Mouse (Mus musculus) brain, embryonic 14.5 days (tissue): ENCODE measurements around the gene Rnf145.

Experiments
- CTCF ChIP-seq: fragments of 200-500 bp; IDR thresholded peaks from 2 replicates; pipeline ENCODE4 v1.5.1; 2012; ENCODE audit warnings: inconsistent platforms, mild to moderate bottlenecking, moderate library complexity, borderline replicate concordance; ENCODE audit not compliant: insufficient read depth, insufficient read length; ENCODE audit errors: extremely low read depth
- POLR2A ChIP-seq: fragments of 200-500 bp; IDR thresholded peaks from 2 replicates; pipeline ENCODE4 v1.6.1; 2012; ENCODE audit warnings: mild to moderate bottlenecking, inconsistent platforms, borderline replicate concordance; ENCODE audit not compliant: poor library complexity, insufficient read depth, insufficient read length, severe bottlenecking; ENCODE audit errors: extremely low read depth

GRCm38 (mm10) chr11:44471337-44471995, 47.3 kb upstream of the Rnf145 start:
- TF ChIP-seq CTCF (no peak), POLR2A (no peak)
